Mouse (Mus musculus) MEL (cell line): ENCODE measurements around the gene Nme9. TPM values are rescaled to one million over a fixed set of nuclear protein-coding genes. Genes with fewer than 3 reads are reported as not detected.

Source experiments
- DNase-seq: peaks from one replicate; pipeline ENCODE4 v3.0.0; 2011; ENCODE audit warnings: low read depth, low spot score
- H3K27ac ChIP-seq: 2 replicates; pipeline ENCODE4 v1.5.1; 2012; ENCODE audit warnings: low read depth, mild to moderate bottlenecking, control low read depth, low read length, moderate library complexity; ENCODE audit not compliant: control insufficient read depth
- H3K27me3 ChIP-seq, 2 experiments: fragments of 150-350 bp in 1 of 2; sonication (generic) in 1 of 2; 2 replicates each; pipeline ENCODE4 v1.6.1; 2012; ENCODE audit warnings: low read length in 2 of 2, mild to moderate bottlenecking in 2 of 2, improper control_type of control experiment in 1 of 2, moderate library complexity in 1 of 2; ENCODE audit not compliant: insufficient read depth in 2 of 2, control insufficient read depth in 1 of 2
- H3K36me3 ChIP-seq, 2 experiments: 2 replicates each; pipeline ENCODE4 v1.6.1; 2012 to 2014; ENCODE audit warnings: low read length in 2 of 2, improper control_type of control experiment in 1 of 2, inconsistent platforms in 1 of 2, mild to moderate bottlenecking in 1 of 2; ENCODE audit not compliant: insufficient read depth in 2 of 2, control insufficient read depth in 1 of 2
- H3K4me1 ChIP-seq, 2 experiments: fragments of 150-350 bp in 1 of 2; sonication (generic) in 1 of 2; 2 replicates each; pipeline ENCODE4 v1.6.1; 2012; ENCODE audit warnings: low read length in 2 of 2, improper control_type of control experiment in 1 of 2, mild to moderate bottlenecking in 1 of 2; ENCODE audit not compliant: insufficient read depth in 2 of 2, control insufficient read depth in 1 of 2
- H3K4me3 ChIP-seq, 2 experiments: fragments of 150-350 bp in 1 of 2; sonication (generic) in 1 of 2; 2 replicates each; pipeline ENCODE4 v1.5.1; 2012; ENCODE audit warnings: low read depth in 2 of 2, low read length in 2 of 2, mild to moderate bottlenecking in 2 of 2, moderate library complexity in 2 of 2, control low read depth in 1 of 2, improper control_type of control experiment in 1 of 2; ENCODE audit not compliant: control insufficient read depth in 1 of 2, insufficient read depth in 1 of 2
- H3K79me2 ChIP-seq: 2 replicates; pipeline ENCODE4 v1.6.1; 2012; ENCODE audit warnings: mild to moderate bottlenecking, low read length, moderate library complexity; ENCODE audit not compliant: control insufficient read depth, poor library complexity, insufficient read depth
- H3K9ac ChIP-seq: 2 replicates; pipeline ENCODE4 v1.6.1; 2012; ENCODE audit warnings: low read depth, mild to moderate bottlenecking, control low read depth, low read length, moderate library complexity; ENCODE audit not compliant: control insufficient read depth, poor library complexity, severe bottlenecking
- H3K9me3 ChIP-seq: fragments of 150-350 bp; sonication (generic); replicated peaks from 2 replicates; pipeline ENCODE4 v1.6.1; 2012; ENCODE audit warnings: mild to moderate bottlenecking, low read length, improper control_type of control experiment, moderate library complexity; ENCODE audit not compliant: insufficient read depth
- E2F4 ChIP-seq: IDR thresholded peaks from 2 replicates; pipeline ENCODE4 v1.6.1; 2011; ENCODE audit warnings: low read depth, low read length, improper control_type of control experiment, borderline replicate concordance
- EP300 ChIP-seq, 2 experiments: IDR thresholded peaks; 2 replicates each; pipeline ENCODE4 v1.6.1; 2011; ENCODE audit warnings: improper control_type of control experiment in 2 of 2, low read length in 2 of 2, low read depth in 1 of 2, mild to moderate bottlenecking in 1 of 2
- ETS1 ChIP-seq: IDR thresholded peaks from 2 replicates; pipeline ENCODE4 v1.6.1; 2012; ENCODE audit warnings: low read depth, mild to moderate bottlenecking, inconsistent platforms, low read length, improper control_type of control experiment, moderate library complexity
- HCFC1 ChIP-seq: IDR thresholded peaks from 2 replicates; pipeline ENCODE4 v1.6.1; 2012; ENCODE audit warnings: low read depth, mild to moderate bottlenecking, inconsistent platforms, low read length, improper control_type of control experiment, moderate library complexity
- JUND ChIP-seq: IDR thresholded peaks from 2 replicates; pipeline ENCODE4 v1.6.1; 2011; ENCODE audit warnings: low read depth, mild to moderate bottlenecking, improper control_type of control experiment, low read length
- KAT2A ChIP-seq: conservative IDR thresholded peaks from 2 replicates; pipeline ENCODE4 v1.6.1; 2012; ENCODE audit warnings: low read depth, low read length, improper control_type of control experiment, inconsistent platforms
- MAFK ChIP-seq: IDR thresholded peaks from 2 replicates; pipeline ENCODE4 v1.6.1; 2011; ENCODE audit warnings: low read depth, mild to moderate bottlenecking, low read length, improper control_type of control experiment, borderline replicate concordance
- MAX ChIP-seq: IDR thresholded peaks from 2 replicates; pipeline ENCODE4 v1.6.1; 2011; ENCODE audit warnings: low read length, improper control_type of control experiment
- MAZ ChIP-seq: IDR thresholded peaks from 2 replicates; pipeline ENCODE4 v1.6.1; 2012; ENCODE audit warnings: low read depth, mild to moderate bottlenecking, inconsistent platforms, low read length, improper control_type of control experiment
- MXI1 ChIP-seq: IDR thresholded peaks from 2 replicates; pipeline ENCODE4 v1.6.1; 2011; ENCODE audit warnings: mild to moderate bottlenecking, low read depth, low read length, improper control_type of control experiment
- MYB ChIP-seq: IDR thresholded peaks from 2 replicates; pipeline ENCODE4 v1.6.1; 2011; ENCODE audit warnings: mild to moderate bottlenecking, low read depth, low read length, improper control_type of control experiment
- MYC ChIP-seq: IDR thresholded peaks from 2 replicates; pipeline ENCODE4 v1.6.1; 2011; ENCODE audit warnings: low read depth, mild to moderate bottlenecking, low read length, improper control_type of control experiment, moderate library complexity
- POLR2AphosphoS5 ChIP-seq: IDR thresholded peaks from 2 replicates; pipeline ENCODE4 v1.6.1; 2012; ENCODE audit warnings: low read depth, borderline replicate concordance, mild to moderate bottlenecking, inconsistent platforms, low read length, moderate library complexity, mixed read lengths
- RCOR1 ChIP-seq: IDR thresholded peaks from 2 replicates; pipeline ENCODE4 v1.6.1; 2012; ENCODE audit warnings: low read depth, mild to moderate bottlenecking, inconsistent platforms, low read length, improper control_type of control experiment
- SIN3A ChIP-seq: IDR thresholded peaks from 2 replicates; pipeline ENCODE4 v1.6.1; 2012; ENCODE audit warnings: low read length, improper control_type of control experiment, inconsistent platforms
- TAL1 ChIP-seq: IDR thresholded peaks from 2 replicates; pipeline ENCODE4 v1.6.1; 2012; ENCODE audit warnings: mild to moderate bottlenecking, inconsistent platforms, low read length, moderate library complexity, mixed read lengths
- TBP ChIP-seq: IDR thresholded peaks from 2 replicates; pipeline ENCODE4 v1.8.0; 2011; ENCODE audit warnings: low read depth, low read length, improper control_type of control experiment
- TCF12 ChIP-seq: IDR thresholded peaks from 2 replicates; pipeline ENCODE4 v1.6.1; 2014; ENCODE audit warnings: low read depth, mild to moderate bottlenecking, inconsistent platforms, low read length, improper control_type of control experiment, moderate library complexity
- USF1 ChIP-seq: IDR thresholded peaks from 2 replicates; pipeline ENCODE4 v1.6.1; 2014; ENCODE audit warnings: low read depth, mild to moderate bottlenecking, inconsistent platforms, low read length, improper control_type of control experiment, moderate library complexity
- USF2 ChIP-seq, 2 experiments: IDR thresholded peaks; 2 replicates each; pipeline ENCODE4 v1.6.1; 2011 to 2012; ENCODE audit warnings: improper control_type of control experiment in 2 of 2, low read length in 2 of 2, borderline replicate concordance in 1 of 2, inconsistent platforms in 1 of 2, low read depth in 1 of 2, mild to moderate bottlenecking in 1 of 2; ENCODE audit not compliant: insufficient read depth in 1 of 2
- ZC3H11A ChIP-seq: IDR thresholded peaks from 2 replicates; pipeline ENCODE4 v1.6.1; 2012; ENCODE audit warnings: low read depth, mild to moderate bottlenecking, inconsistent platforms, low read length, improper control_type of control experiment
- ZMIZ1 ChIP-seq: IDR thresholded peaks from 2 replicates; pipeline ENCODE4 v1.6.1; 2012; ENCODE audit warnings: low read depth, mild to moderate bottlenecking, inconsistent platforms, low read length, improper control_type of control experiment, moderate library complexity
- ZNF384 ChIP-seq: IDR thresholded peaks from 2 replicates; pipeline ENCODE4 v1.6.1; 2012; ENCODE audit warnings: low read depth, mild to moderate bottlenecking, inconsistent platforms, low read length, improper control_type of control experiment
- polyA plus RNA-seq, 2 experiments: library from polyadenylated mRNA; stranded (reverse) in 1 of 2; unstranded in 1 of 2; fragments of >175 nt in 1 of 2; fragments of >200 nt in 1 of 2; gene quantifications; 2 replicates each; pipeline versions ENCODE4 v1.2.1 to v1.2.4; 2012; ENCODE audit warnings: low replicate concordance in 2 of 2, low read depth in 1 of 2; ENCODE audit not compliant: insufficient read length in 2 of 2, insufficient read depth in 1 of 2, missing spikeins in 1 of 2
- total RNA-seq: library from RNA; depleted of rRNA; stranded (reverse); fragments of 300-350 nt; gene quantifications from 2 replicates; pipeline ENCODE4 v1.2.3, GENCODE M21; 2012

The Nme9 gene
- total and polyA plus RNA-seq, 3 experiments: 0.40 to 0.92 TPM; not detected in 1

DNA sequence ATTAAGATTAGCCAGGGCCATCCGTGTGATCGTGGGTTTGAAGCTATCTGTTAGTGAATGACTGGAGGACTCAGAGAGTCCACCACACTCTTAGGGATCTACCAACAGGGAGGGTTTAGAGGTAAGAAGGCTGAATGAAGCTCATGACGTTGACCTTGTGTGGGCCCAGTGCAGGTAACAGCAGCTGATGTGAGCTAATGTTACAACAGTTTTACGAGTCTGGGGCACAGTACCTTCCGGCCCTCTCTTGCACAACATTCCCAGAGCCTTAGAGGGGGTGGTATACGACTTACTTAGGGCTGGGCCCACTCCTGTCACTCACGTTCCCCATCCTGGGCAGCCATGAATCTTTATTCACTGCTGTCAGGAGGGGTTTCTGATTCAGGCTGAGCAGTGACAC, 20.1 kb downstream of the Nme9 start:
- Histone ChIP-seq H3K4me1 (peaks cover 5 to 13% of the 10 kb centered on the region in 2 experiments; a peak in 3 of 4 replicates), H3K27ac (peak overlapping the region; percentile 67), H3K36me3 (peaks cover 0 to 4% of the 10 kb centered on the region in 2 experiments; a peak in 1 of 4 replicates), H3K9me3 (no peaks in the 10 kb centered on the region), H3K4me3 (peak overlapping the region; percentile 52 to 53; a peak in 3 of 4 replicates), H3K27me3 (no peaks in the 10 kb centered on the region), H3K9ac (no peak overlapping the region; the same call in 1 of the 2 replicates), H3K79me2 (no peaks in the 10 kb centered on the region)
- TF ChIP-seq MYC (no peak), MAZ (no peak), MAX (no peak), EP300 (IDR thresholded peaks at IDR 0.05; ENCODE audit: low read depth in 1 of 2, low read length in 2 of 2) (no peak), KAT2A (no peak), E2F4 (no peak), TCF12 (no peak), TBP (no peak), USF2 (IDR thresholded peaks at IDR 0.05; ENCODE audit: borderline replicate concordance in 1 of 2, insufficient read depth in 1 of 2, low read depth in 1 of 2, low read length in 2 of 2) (no peak), MAFK (no peak), ETS1 (no peak), MYB (no peak), ZC3H11A (no peak), MXI1 (no peak), SIN3A (no peak)
- DNase-seq: peak; percentile 36

DNA sequence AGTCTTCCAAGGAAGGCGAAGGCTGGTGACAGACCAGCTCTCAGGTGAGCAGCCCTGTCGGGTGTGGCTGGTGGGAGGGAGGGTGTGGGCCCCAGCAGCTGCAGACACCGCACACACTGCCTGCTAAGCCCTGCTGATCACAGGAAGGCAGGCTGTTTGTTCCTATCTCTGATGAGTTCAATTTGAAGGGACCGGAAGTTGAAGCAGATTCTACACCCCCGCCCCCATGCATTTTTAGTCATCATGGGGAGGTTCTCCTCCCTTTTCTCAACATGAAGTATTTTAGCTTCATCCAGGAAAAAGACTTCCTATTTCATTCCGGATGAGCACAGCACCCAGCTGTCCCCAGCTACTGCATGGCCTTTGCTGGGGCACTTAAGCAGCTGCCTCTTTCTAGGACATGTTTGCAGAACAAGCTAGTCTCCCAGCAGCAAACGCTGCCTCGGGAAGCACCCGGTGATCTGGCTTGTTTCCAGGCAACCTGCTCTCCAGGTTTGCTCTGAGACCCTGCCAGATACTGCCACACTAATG, 28.0 kb downstream of the Nme9 start:
- no peaks in the 10 kb centered on the region for H3K79me2 ChIP-seq
- H3K27me3 ChIP-seq: no peaks in the 10 kb centered on the region
- H3K27ac ChIP-seq: no peak overlapping the region
- H3K4me1 ChIP-seq: no peaks in the 10 kb centered on the region
- TF ChIP-seq POLR2AphosphoS5 (no peak), RCOR1 (no peak), USF1 (no peak), TCF12 (no peak), ETS1 (no peak), TBP (no peak), JUND (no peak), ZNF384 (no peak), HCFC1 (no peak), USF2 (IDR thresholded peaks at IDR 0.05; ENCODE audit: borderline replicate concordance in 1 of 2, insufficient read depth in 1 of 2, low read depth in 1 of 2, low read length in 2 of 2) (no peak), TAL1 (no peak), ZMIZ1 (no peak)
- TF ChIP-seq, all 39 proteins: peak for 0
- H3K9ac ChIP-seq: no peak overlapping the region
- no peak overlapping the region for H3K4me3 ChIP-seq
- no peaks in the 10 kb centered on the region for H3K9me3 ChIP-seq
- H3K36me3 ChIP-seq: peaks cover 0 to 2% of the 10 kb centered on the region in 2 experiments; a peak in 1 of 4 replicates
- no peak for DNase-seq
